Mouse (Mus musculus): Measurements from ENCODE around the gene Tpst1. TPM values are rescaled to one million over a fixed set of nuclear protein-coding genes. Genes with fewer than 3 reads are reported as not detected.

Tpst1 gene
- polyA plus RNA-seq, 1 experiment, result 2.3 TPM

DNA sequence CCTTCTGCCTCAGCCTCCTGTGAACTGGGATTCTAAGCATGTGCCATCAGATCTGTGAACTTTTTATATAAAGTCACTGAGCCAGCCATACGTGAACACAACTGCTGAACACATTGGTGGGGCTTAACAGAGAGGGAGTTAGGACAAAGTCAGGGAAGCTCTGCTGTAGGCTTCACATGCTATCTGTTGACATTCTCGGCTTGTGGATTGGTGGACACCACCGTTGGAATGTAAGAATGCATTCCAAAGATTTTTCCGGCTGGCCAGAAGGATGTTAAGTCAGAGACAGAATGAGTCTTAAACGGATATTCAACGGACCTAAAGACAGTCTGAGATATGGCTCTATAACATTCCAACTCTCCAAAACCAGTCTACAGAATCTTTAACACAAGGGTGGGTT lies 96.0 kb downstream of the Tpst1 start:
- no peak overlapping the region for H3K4me3 ChIP-seq (replicated peaks)
- H3K27me3 ChIP-seq (ENCODE audit: control insufficient read depth), result no peaks in the 10 kb centered on the region
- peaks cover 12% of the 10 kb centered on the region for H3K36me3 ChIP-seq (ENCODE audit: control insufficient read depth)
- no peak for TF ChIP-seq GATA1 (IDR thresholded peaks at IDR 0.05; ENCODE audit: low read length)
- TF ChIP-seq TAL1 (IDR thresholded peaks at IDR 0.05; ENCODE audit: low read length), result no peak
- H3K9me3 ChIP-seq (ENCODE audit: control insufficient read depth, low read length), result no peaks in the 10 kb centered on the region
- H3K4me1 ChIP-seq (ENCODE audit: control insufficient read depth), result peaks cover 84% of the 10 kb centered on the region

DNA sequence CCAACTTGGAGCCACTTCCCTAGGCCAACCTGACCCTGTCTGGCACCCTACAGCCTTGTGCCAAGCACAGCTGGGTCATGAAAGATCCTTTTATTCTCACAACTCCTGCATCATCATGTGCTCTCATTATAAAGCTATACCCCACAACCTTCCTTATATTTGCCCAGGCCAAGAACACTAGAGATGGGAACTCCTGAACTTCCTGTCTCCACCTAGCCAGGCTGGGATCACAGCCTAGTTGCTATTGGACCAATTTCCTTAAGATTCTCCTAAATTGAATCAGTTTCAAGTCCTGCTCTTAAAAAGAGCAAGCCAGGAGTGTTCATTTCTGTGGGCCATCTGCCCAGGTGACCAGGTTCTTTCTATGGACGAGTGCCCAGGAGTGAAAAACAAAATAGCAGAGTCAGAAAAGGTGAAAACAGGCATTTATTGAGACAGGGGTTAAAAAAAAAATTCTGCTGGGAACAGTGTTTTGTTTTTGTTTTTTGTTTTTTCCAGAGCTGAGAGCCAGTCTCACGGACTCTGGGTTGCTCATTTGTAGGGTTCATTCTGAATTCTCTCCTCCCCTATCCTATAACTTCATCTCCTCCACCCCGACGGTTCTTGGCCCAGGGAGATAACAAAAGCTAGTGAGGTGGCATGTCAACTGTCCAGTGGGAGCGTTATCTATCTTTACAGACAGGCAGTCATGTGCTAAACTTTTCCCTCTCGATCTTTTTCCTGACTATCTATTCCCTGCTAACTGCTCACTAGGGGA lies 97.7 kb downstream of the Tpst1 start:
- Histone ChIP-seq H3K9me3 (ENCODE audit: control insufficient read depth, low read length) (no peaks in the 10 kb centered on the region), H3K4me3 (replicated peaks) (peak overlapping the region; percentile 98), H3K36me3 (ENCODE audit: control insufficient read depth) (peaks cover 27% of the 10 kb centered on the region), H3K4me1 (ENCODE audit: control insufficient read depth) (peaks cover 84% of the 10 kb centered on the region), H3K27me3 (ENCODE audit: control insufficient read depth) (no peaks in the 10 kb centered on the region)
- TF ChIP-seq TAL1 (IDR thresholded peaks at IDR 0.05; ENCODE audit: low read length) (peak; percentile 79), GATA1 (IDR thresholded peaks at IDR 0.05; ENCODE audit: low read length) (peak; percentile 96)

DNA sequence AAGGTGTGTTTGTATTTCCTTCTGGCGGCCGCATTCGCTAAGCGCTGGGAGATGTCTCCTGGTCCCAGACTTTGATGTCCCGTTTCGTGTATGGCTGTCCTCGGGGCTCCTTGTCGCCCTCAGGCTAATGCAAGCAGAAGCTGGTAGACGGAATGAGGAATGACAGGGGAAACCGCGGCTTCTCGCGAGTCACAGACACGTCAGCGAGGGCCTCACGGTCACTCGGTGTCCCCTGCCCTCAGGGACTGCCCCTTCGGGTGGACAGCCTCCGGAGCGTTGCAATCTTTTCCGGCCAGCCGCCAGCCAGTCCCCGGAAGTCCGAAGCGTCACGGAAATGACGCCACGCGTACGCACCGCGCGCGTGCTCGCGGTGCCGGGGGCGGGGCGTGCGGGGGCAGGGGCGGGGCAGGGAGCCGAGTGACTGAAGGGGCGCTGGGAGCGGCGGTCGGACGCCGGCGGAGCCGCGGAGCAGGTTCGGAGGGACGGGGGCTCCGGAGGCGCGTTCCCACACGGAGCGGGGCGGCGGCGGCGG lies 98.4 kb downstream of the Tpst1 start, which contains the start of gene Rabgef1:
TSS of gene Rabgef1 (plus strand) at position 376 of the 532 bp plus-strand sequence.
- Histone ChIP-seq H3K4me1 (ENCODE audit: control insufficient read depth) (peaks cover 83% of the 10 kb centered on the region), H3K36me3 (ENCODE audit: control insufficient read depth) (peaks cover 33% of the 10 kb centered on the region), H3K4me3 (replicated peaks) (peak within 1 kb of the TSS; percentile 98), H3K27me3 (ENCODE audit: control insufficient read depth) (no peaks in the 10 kb centered on the region), H3K9me3 (ENCODE audit: control insufficient read depth, low read length) (no peaks in the 10 kb centered on the region)
- TF ChIP-seq GATA1 (IDR thresholded peaks at IDR 0.05; ENCODE audit: low read length), result no peak

DNA sequence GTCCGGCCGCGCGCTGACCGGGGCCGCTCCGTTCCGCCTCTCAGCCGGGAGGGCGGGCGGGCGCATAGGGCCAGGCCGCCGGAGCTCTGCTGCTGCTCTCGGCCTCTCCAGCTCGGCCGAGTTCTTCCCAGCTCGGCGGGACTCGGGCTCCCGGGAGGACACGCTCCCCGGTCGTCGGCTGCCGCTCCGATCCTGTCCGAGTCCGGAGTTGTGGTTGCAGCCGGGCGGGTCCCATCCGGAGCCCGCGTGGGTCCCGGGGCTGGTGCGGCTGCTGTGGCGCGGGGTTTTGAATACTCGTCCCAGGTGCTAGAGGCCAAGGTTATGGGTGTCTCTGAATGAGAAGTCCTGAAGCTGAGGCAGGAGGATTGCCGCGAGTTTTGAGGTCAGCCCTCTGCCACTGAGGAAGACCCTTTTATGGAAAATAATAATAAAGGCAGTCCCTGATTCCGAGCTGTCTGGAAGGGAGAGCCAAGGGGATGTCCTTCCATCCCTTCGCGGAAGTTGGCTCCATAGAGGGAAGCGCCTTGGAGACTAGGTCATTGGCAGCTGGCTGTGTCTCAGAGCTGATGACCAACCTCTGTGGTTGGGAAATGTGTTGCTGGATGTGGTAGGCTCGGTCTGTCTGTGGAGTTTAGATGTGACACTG lies 99.0 kb downstream of the Tpst1 start:
- Histone ChIP-seq H3K27me3 (ENCODE audit: control insufficient read depth) (no peaks in the 10 kb centered on the region), H3K9me3 (ENCODE audit: control insufficient read depth, low read length) (no peaks in the 10 kb centered on the region), H3K4me1 (ENCODE audit: control insufficient read depth) (peaks cover 81% of the 10 kb centered on the region), H3K36me3 (ENCODE audit: control insufficient read depth) (peaks cover 35% of the 10 kb centered on the region), H3K4me3 (replicated peaks) (peak overlapping the region; percentile 98)
- TF ChIP-seq GATA1 (IDR thresholded peaks at IDR 0.05; ENCODE audit: low read length) (no peak), TAL1 (IDR thresholded peaks at IDR 0.05; ENCODE audit: low read length) (no peak)

DNA sequence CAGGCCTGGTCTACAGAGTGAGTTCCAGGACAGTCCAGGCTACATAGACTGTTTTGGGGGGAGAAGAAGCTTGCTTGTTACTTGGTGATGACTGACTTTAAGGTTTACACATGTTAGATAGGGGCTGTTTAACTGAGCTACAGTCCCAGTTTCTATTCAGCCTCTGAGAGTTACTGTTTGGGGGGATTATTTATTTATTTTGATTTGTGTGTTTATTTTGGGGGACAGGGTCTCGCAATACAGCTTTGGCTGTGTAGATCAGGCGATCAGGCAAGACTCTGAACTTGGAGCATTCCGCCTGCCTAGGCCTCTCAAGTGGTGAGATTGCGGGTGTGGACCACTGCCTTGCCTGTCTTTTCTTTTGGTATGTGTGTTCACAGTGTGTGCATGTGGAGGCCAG lies 99.9 kb downstream of the Tpst1 start:
- Histone ChIP-seq H3K4me3 (replicated peaks) (peak overlapping the region; percentile 98), H3K4me1 (ENCODE audit: control insufficient read depth) (peaks cover 81% of the 10 kb centered on the region), H3K36me3 (ENCODE audit: control insufficient read depth) (peaks cover 41% of the 10 kb centered on the region), H3K27me3 (ENCODE audit: control insufficient read depth) (no peaks in the 10 kb centered on the region), H3K9me3 (ENCODE audit: control insufficient read depth, low read length) (no peaks in the 10 kb centered on the region)
- TF ChIP-seq TAL1 (IDR thresholded peaks at IDR 0.05; ENCODE audit: low read length) (no peak), GATA1 (IDR thresholded peaks at IDR 0.05; ENCODE audit: low read length) (no peak)

DNA sequence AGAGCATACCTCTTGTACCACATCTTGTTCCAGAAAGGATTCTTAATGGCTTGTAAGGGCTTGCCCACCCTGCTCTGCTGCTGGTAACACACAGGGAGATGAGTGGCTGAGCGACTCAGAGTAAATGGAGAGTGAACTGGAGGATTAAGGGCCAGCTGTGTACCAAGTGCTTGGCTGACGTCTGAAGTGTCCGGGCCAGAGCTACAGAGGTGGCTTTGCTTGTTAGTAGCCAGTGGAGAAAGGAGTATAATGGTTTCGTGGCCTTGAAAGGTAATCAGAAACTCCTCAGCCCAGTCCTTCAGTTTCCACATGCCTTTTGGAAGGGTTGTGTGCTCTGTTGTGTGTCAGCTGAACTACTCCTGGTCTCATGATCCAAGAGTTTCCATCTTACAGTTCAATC lies 104.7 kb downstream of the Tpst1 start:
- Histone ChIP-seq H3K4me3 (replicated peaks) (no peak overlapping the region), H3K4me1 (ENCODE audit: control insufficient read depth) (peaks cover 73% of the 10 kb centered on the region), H3K27me3 (ENCODE audit: control insufficient read depth) (no peaks in the 10 kb centered on the region), H3K9me3 (ENCODE audit: control insufficient read depth, low read length) (no peaks in the 10 kb centered on the region), H3K36me3 (ENCODE audit: control insufficient read depth) (peaks cover 56% of the 10 kb centered on the region)
- TF ChIP-seq TAL1 (IDR thresholded peaks at IDR 0.05; ENCODE audit: low read length), result no peak
- TF ChIP-seq GATA1 (IDR thresholded peaks at IDR 0.05; ENCODE audit: low read length), result no peak

DNA sequence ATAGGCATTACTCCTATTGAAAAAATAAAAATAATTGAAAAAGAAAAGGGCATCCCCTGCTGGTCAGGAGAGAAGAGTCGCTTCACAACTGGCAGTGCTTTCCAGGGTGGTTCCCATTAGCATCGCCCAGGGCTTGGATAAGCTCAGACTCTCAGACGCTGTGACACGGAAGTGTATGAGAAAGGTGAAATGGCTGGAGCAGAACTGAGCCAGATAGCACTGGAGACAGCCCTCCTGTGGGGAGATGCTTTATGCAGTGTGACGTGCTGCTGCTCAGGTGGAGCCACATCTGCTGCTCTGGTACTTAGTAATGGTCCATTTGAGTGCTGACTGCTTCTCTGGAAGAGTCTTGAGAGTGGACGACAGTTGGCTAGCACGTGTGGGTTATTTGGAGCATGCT lies 107.2 kb downstream of the Tpst1 start:
- H3K36me3 ChIP-seq (ENCODE audit: control insufficient read depth), result peaks cover 62% of the 10 kb centered on the region
- H3K27me3 ChIP-seq (ENCODE audit: control insufficient read depth), result no peaks in the 10 kb centered on the region
- no peaks in the 10 kb centered on the region for H3K9me3 ChIP-seq (ENCODE audit: control insufficient read depth, low read length)
- no peak overlapping the region for H3K4me3 ChIP-seq (replicated peaks)
- no peak for TF ChIP-seq TAL1 (IDR thresholded peaks at IDR 0.05; ENCODE audit: low read length)
- TF ChIP-seq GATA1 (IDR thresholded peaks at IDR 0.05; ENCODE audit: low read length), result no peak
- H3K4me1 ChIP-seq (ENCODE audit: control insufficient read depth), result peaks cover 70% of the 10 kb centered on the region

DNA sequence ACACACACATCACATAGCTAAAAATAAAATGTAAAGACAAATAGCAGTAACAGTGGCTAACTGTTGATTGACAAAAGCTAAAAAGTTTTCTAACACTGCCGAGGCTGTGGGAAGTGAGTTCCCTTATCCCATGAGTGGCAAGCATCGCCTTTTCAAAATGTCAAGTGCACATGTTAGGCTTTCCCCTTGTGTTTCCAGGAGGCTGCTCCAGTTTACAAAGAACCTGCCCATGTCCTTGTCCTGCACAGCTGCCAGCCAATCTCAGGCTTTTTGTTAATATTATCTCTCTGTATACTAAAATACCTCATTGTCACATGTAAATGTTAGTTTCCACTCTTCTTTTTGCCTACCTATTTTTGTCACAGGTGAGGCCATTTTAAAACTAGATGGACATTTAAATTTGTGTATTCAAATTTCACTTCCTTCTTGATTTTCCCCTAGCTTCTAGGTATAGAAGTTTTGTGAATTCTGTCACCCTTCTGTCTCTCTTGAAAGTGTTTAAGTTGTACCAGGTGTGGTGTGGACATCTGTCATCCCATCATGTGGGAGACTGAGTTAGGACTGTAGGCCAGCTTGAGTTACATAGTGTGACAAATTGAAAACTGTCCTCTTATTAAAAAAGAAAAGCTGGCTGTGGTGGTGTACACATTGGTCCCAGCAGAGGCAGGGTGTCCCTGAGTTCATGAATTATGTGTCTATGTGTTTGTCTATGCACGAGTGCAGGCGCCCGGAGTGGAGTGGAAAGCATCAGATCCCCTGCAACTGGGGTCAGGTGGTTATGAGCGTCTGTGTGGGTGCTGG lies 108.8 kb downstream of the Tpst1 start:
- H3K36me3 ChIP-seq (ENCODE audit: control insufficient read depth), result peaks cover 60% of the 10 kb centered on the region
- TF ChIP-seq TAL1 (IDR thresholded peaks at IDR 0.05; ENCODE audit: low read length), result no peak
- TF ChIP-seq GATA1 (IDR thresholded peaks at IDR 0.05; ENCODE audit: low read length), result no peak
- H3K4me1 ChIP-seq (ENCODE audit: control insufficient read depth), result peaks cover 74% of the 10 kb centered on the region
- no peak overlapping the region for H3K4me3 ChIP-seq (replicated peaks)
- no peaks in the 10 kb centered on the region for H3K9me3 ChIP-seq (ENCODE audit: control insufficient read depth, low read length)
- H3K27me3 ChIP-seq (ENCODE audit: control insufficient read depth), result no peaks in the 10 kb centered on the region

DNA sequence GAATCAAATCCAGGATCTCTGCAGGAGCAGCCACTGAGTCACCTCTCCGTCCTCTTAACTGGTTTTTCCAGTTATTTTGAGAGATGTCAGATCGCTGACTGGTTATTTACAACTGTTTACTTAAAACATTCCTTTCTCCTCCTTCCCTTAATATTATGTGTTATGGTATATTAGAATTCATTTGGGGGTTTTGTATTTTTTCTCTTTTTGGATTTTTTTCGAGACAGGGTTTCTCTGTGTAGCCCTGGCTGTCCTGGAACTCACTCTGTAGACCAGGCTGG lies 109.4 kb downstream of the Tpst1 start:
- Histone ChIP-seq H3K36me3 (ENCODE audit: control insufficient read depth) (peaks cover 61% of the 10 kb centered on the region), H3K9me3 (ENCODE audit: control insufficient read depth, low read length) (no peaks in the 10 kb centered on the region), H3K27me3 (ENCODE audit: control insufficient read depth) (no peaks in the 10 kb centered on the region), H3K4me1 (ENCODE audit: control insufficient read depth) (peaks cover 77% of the 10 kb centered on the region), H3K4me3 (replicated peaks) (no peak overlapping the region)
- TF ChIP-seq GATA1 (IDR thresholded peaks at IDR 0.05; ENCODE audit: low read length) (no peak), TAL1 (IDR thresholded peaks at IDR 0.05; ENCODE audit: low read length) (no peak)

Data from erythroblast, embryonic 14.5 days (primary cell).